Mouse (Mus musculus) hindbrain, postnatal 0 days (tissue): ENCODE measurements around the gene Acap2. TPM values are rescaled to one million over a fixed set of nuclear protein-coding genes. Genes with fewer than 3 reads are reported as not detected.

Experiments
- ATAC-seq: fragments of 200-750 bp; cut with Nextera tagmentation; 2 replicates; pipeline ENCODE4 v1.8.0; 2017; ENCODE audit warnings: mild to moderate bottlenecking, moderate TSS enrichment, moderate library complexity
- DNase-seq: peaks from one replicate; pipeline ENCODE4 v3.0.0-alpha.2; 2015; ENCODE audit warnings: low spot score
- H3K27ac ChIP-seq: fragments of 300-500 bp; sonication (generic); 2 replicates; pipeline ENCODE4 v1.5.1; 2014; ENCODE audit warnings: mild to moderate bottlenecking
- H3K27me3 ChIP-seq: fragments of 300-500 bp; sonication (generic); 2 replicates; pipeline ENCODE4 v1.6.1; 2014; ENCODE audit warnings: low read length, mixed read lengths; ENCODE audit not compliant: insufficient read depth
- H3K36me3 ChIP-seq: fragments of 300-500 bp; sonication (generic); 2 replicates; pipeline ENCODE4 v1.6.1; 2014; ENCODE audit warnings: low read length, mixed read lengths; ENCODE audit not compliant: insufficient read depth
- H3K4me1 ChIP-seq: fragments of 300-500 bp; sonication (generic); 2 replicates; pipeline ENCODE4 v1.6.1; 2014; ENCODE audit warnings: antibody characterized with exemption, low read length, mixed read lengths; ENCODE audit not compliant: insufficient read depth
- H3K4me2 ChIP-seq: fragments of 300-500 bp; sonication (generic); 2 replicates; pipeline ENCODE4 v1.6.1; 2014; ENCODE audit warnings: low read depth, mild to moderate bottlenecking, low read length, moderate library complexity, mixed read lengths
- H3K4me3 ChIP-seq: fragments of 300-500 bp; sonication (generic); 2 replicates; pipeline ENCODE4 v1.5.1; 2014; ENCODE audit warnings: low read length
- H3K9ac ChIP-seq: fragments of 300-500 bp; sonication (generic); replicated peaks from 2 replicates; pipeline ENCODE4 v1.6.1; 2014; ENCODE audit warnings: mild to moderate bottlenecking, low read length, moderate library complexity, mixed read lengths
- H3K9me3 ChIP-seq: fragments of 300-500 bp; sonication (generic); 2 replicates; pipeline ENCODE4 v1.6.1; 2016; ENCODE audit warnings: low read length, mixed read lengths
- CTCF ChIP-seq: IDR thresholded peaks from 2 replicates; pipeline ENCODE4 v1.5.1; 2016; ENCODE audit warnings: antibody characterized with exemption, control low read depth, low read depth
- WGBS: fragments of 180-500 bp; shearing (Covaris S2); extraction: QIAGEN DNeasy Blood & Tissue Kit; methylation state at CpG from one replicate; pipeline ENCODE4 v1.1.7; 2014; 5-methylcytosine and 5-hydroxymethylcytosine counted together
- polyA plus RNA-seq: library from polyadenylated mRNA; unstranded; fragments of >200 nt; fragmentation: Nextera tagmentation; extraction: Ambion mirVana; gene quantifications from 2 replicates; pipeline ENCODE4 v1.2.1, GENCODE M21; 2015
- total RNA-seq: library from RNA; depleted of rRNA; stranded (reverse); fragments of >200 nt; gene quantifications from 2 replicates; pipeline ENCODE4 v1.2.3, GENCODE M21; 2014

Gene Acap2
- total and polyA plus RNA-seq, 2 experiments from 2014 or later: 12.3 to 22.3 TPM

DNA sequence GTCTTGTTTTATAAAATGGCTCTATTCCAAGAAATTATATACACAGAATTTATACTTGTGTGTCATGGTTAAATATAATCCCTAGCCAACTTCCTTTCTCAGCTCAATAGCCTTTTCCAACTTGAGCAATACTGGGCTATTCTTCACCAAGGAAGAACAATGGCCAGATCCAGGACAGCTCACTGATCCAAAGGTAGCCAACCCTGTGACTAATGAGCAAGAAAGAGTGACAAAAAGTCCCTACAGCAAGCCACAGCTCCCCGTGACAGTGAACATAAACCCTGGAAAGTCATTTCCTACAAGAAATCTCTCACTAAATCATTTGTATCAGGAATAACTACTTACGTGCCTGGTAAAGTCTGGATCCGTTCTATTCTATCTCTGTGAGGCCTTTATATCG, 35.6 kb downstream of the Acap2 start:
- Histone ChIP-seq H3K27ac (no peak overlapping the region), H3K4me2 (no peak overlapping the region)
- 46% methylated on average over 4 of the region's 4 CpGs for WGBS

DNA sequence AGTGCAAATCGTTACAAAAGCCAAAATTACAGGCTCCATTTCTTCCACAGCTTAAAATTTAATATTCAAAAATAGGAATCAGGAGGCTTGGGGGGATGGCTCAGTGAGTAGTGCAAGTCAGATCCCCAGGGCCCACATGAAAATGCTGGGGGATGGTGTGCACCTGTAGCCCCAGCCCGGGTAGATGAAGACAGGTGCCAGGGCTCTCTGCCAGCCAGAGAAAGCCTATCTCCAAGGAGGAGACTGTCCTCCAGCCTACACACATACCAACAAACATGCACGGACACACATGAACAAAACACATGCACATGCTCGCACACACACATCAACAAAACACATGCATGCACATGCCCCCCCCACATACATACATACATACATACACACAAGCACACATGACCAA, 36.9 kb downstream of the Acap2 start:
- no peaks in the 10 kb centered on the region for H3K27me3 ChIP-seq
- no peak for DNase-seq
- 0 out of 2 replicates have a peak, but pooled peaks cover 3% of the 10 kb centered on the region for H3K4me1 ChIP-seq
- H3K4me2 ChIP-seq: no peak overlapping the region
- no peaks in the 10 kb centered on the region for H3K36me3 ChIP-seq
- TF ChIP-seq CTCF: no peak
- H3K9ac ChIP-seq: no peak overlapping the region
- no peak overlapping the region for H3K4me3 ChIP-seq
- H3K9me3 ChIP-seq: no peaks in the 10 kb centered on the region
- 89% methylated on average over 4 of the region's 4 CpGs for WGBS
- no peak overlapping the region for H3K27ac ChIP-seq
- no peak for ATAC-seq

More for the DNA sequence above, 35.6 kb downstream of the Acap2 start:
- ATAC-seq (no peak), DNase-seq (no peak)
- Histone ChIP-seq H3K4me1 (0 out of 2 replicates have a peak, but pooled peaks cover 3% of the 10 kb centered on the region), H3K36me3 (no peaks in the 10 kb centered on the region), H3K9me3 (no peaks in the 10 kb centered on the region), H3K9ac (no peak overlapping the region), H3K27me3 (no peaks in the 10 kb centered on the region), H3K4me3 (no peak overlapping the region)
- no peak for TF ChIP-seq CTCF

DNA sequence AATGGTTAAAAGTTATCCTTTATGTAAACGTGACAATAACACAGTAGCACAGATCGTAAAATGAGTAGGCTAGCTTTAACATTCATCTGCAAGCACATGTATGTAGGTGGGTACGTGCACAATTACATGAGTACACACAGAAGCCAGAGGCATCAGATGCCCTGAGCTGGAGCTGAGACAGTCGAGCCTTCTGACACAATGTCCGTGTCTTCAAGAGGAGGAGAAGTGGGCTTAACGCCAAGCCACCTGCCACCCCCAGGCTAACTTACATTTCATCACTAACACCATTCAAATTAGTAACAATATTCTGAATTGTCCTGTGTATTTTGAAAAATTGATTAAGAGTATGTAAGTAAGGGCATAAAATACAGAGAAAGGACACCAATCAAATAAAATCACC, 40.6 kb downstream of the Acap2 start:
- WGBS: 56% methylated on average over 6 of the region's 6 CpGs
- Histone ChIP-seq H3K4me3 (no peak overlapping the region), H3K27me3 (no peaks in the 10 kb centered on the region), H3K4me1 (no peaks in the 10 kb centered on the region), H3K9me3 (peaks cover 7% of the 10 kb centered on the region; the same call in 1 of the 2 replicates), H3K9ac (no peak overlapping the region), H3K36me3 (peaks cover 14% of the 10 kb centered on the region), H3K27ac (no peak overlapping the region), H3K4me2 (no peak overlapping the region)
- ATAC-seq (no peak), DNase-seq (no peak)
- TF ChIP-seq CTCF: no peak

DNA sequence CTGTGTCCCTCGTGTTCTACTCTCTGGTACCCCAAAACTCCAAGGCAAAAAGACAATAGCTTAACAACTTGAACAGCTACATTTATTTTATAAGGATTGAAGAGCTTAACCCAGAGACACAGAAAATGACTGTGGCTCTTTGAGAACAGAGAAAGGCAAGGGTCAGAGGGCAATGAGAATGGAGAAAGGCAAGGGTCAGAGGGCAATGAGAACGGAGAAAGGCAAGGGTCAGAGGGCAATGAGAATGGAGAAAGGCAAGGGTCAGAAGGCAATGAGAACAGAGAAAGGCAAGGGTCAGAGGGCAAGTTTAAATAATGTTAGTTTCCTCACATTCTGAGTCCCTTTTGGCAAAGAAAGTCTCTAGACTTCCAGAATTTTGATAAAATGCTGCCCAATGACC, 41.6 kb downstream of the Acap2 start:
- no peak overlapping the region for H3K4me2 ChIP-seq
- ATAC-seq (no peak), DNase-seq (no peak)
- TF ChIP-seq CTCF: no peak
- WGBS: 33% methylated on average over 2 of the region's 2 CpGs
- H3K9me3 ChIP-seq: peaks cover 7% of the 10 kb centered on the region; the same call in 1 of the 2 replicates
- no peak overlapping the region for H3K9ac ChIP-seq
- H3K4me3 ChIP-seq: no peak overlapping the region
- no peaks in the 10 kb centered on the region for H3K4me1 ChIP-seq
- H3K36me3 ChIP-seq: peaks cover 21% of the 10 kb centered on the region
- H3K27me3 ChIP-seq: no peaks in the 10 kb centered on the region
- H3K27ac ChIP-seq: no peak overlapping the region

DNA sequence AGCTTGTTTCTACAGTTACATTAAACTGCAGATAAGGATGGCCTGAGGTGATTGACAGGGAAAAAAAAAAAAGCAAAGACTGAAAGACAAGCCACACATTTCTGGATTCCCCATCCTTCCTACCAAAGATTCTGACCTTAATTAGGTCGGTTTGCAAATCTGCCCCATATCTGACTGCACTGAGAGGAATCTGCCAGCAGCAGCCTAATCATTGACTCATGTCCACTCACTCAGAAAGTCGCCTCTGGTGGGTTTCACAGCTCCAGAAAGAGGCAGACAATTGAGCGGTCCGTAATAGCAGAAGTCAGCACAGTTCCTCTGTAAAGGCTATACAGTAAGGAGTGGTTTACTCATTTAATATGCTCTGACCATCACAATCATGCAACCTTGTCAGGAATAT, 51.2 kb downstream of the Acap2 start:
- Histone ChIP-seq H3K4me2 (no peak overlapping the region), H3K27ac (no peak overlapping the region), H3K9ac (no peak overlapping the region), H3K36me3 (peaks cover under 1% of the 10 kb centered on the region), H3K4me3 (no peak overlapping the region), H3K4me1 (no peaks in the 10 kb centered on the region), H3K9me3 (no peaks in the 10 kb centered on the region), H3K27me3 (no peaks in the 10 kb centered on the region)
- no peak for TF ChIP-seq CTCF
- ATAC-seq (no peak), DNase-seq (no peak)
- 93% methylated on average over 4 of the region's 4 CpGs for WGBS

DNA sequence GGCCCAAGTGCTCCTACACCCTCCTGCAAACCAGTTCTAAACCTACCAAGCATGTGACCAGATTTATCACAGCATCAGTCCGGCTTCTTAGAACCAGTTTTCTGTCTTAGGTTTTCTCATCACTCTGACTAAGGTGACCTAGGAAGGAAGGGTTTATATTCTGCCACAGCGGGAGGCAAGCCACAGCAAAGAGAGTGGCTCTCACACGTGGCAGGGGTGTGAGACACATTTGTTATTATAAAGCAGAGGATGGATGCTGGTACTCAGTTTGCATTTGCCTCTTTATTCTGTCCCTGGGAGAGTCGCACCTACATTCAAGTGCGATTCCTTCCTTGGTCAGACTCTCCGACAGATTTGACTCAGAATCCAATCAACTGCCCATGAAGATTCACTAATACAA, 52.2 kb downstream of the Acap2 start:
- no peak for DNase-seq
- no peak overlapping the region for H3K4me3 ChIP-seq
- no peaks in the 10 kb centered on the region for H3K9me3 ChIP-seq
- H3K4me1 ChIP-seq: no peaks in the 10 kb centered on the region
- no peak overlapping the region for H3K4me2 ChIP-seq
- no peaks in the 10 kb centered on the region; the same call in none of the 2 replicates for H3K36me3 ChIP-seq
- 82% methylated on average over 6 of the region's 6 CpGs for WGBS
- H3K9ac ChIP-seq: no peak overlapping the region
- no peak for TF ChIP-seq CTCF
- no peak overlapping the region for H3K27ac ChIP-seq
- no peaks in the 10 kb centered on the region for H3K27me3 ChIP-seq
- ATAC-seq: no peak

DNA sequence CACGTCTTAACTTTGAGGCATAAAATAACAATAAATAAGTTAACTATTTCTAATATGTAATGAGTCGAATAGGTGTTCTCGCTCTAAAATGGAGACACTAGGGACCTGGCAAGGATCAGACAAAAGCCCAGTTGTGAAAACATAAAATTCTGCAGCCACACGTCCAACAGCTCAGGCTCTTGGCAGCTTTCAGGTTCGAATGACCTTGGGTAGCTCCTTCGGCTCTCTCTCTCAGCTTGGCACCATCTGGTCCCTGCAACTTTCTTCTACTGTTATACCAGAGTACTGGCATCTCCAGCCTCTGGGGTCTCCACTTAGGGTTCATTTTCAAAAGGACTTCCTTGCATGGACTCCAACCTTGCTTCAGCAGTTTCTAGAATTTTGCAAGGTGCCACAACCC, 53.3 kb downstream of the Acap2 start:
- ATAC-seq (no peak), DNase-seq (no peak)
- Histone ChIP-seq H3K4me3 (no peak overlapping the region), H3K27me3 (no peaks in the 10 kb centered on the region), H3K36me3 (no peaks in the 10 kb centered on the region; the same call in 1 of the 2 replicates), H3K9ac (no peak overlapping the region), H3K4me2 (no peak overlapping the region), H3K27ac (no peak overlapping the region), H3K4me1 (no peaks in the 10 kb centered on the region), H3K9me3 (no peaks in the 10 kb centered on the region)
- TF ChIP-seq CTCF: no peak
- 88% methylated on average over 6 of the region's 6 CpGs for WGBS
